Mouse (Mus musculus): Measurements from ENCODE around the gene Hcrt.

DNA sequence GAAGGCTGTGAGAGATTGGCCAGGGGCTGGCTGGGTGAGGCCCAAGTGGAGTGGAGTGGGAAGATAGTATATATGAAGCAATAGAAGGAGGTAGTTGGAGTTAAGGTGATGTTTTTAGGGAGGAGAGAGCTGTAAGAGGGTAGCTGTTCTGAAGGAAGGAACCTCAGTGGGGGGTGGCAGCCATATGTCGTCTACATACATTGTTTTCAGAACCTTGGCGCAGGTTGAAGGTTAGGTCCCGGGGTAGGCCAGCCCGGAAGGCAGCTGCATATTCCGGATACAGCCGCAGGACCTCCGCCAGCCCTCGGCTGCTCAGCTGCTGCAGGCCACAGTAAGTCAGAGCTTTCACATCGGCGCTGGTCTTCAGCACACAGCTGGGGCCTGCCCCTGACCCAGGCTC is 16.2 kb downstream of the Hcrt start:
- TF ChIP-seq CTCF (IDR thresholded peaks at IDR 0.05; ENCODE audit: borderline replicate concordance, insufficient read depth, low read depth, low read length) (no peak), POLR2A (IDR thresholded peaks at IDR 0.05; ENCODE audit: borderline replicate concordance, insufficient read depth, low read length) (no peak)
